Mouse (Mus musculus) bone marrow, adult 2 months (tissue): ENCODE measurements around the gene Nkrf.

Experiments
- CTCF ChIP-seq: fragments of 200-500 bp; IDR thresholded peaks from 2 replicates; pipeline ENCODE4 v1.5.1; 2011; ENCODE audit warnings: low read length, control low read depth; ENCODE audit not compliant: control insufficient read depth, insufficient read depth
- POLR2A ChIP-seq: fragments of 200-500 bp; IDR thresholded peaks from 2 replicates; pipeline ENCODE4 v1.6.1; 2011; ENCODE audit warnings: low read depth, mild to moderate bottlenecking, control low read depth, low read length, borderline replicate concordance; ENCODE audit not compliant: control insufficient read depth

DNA sequence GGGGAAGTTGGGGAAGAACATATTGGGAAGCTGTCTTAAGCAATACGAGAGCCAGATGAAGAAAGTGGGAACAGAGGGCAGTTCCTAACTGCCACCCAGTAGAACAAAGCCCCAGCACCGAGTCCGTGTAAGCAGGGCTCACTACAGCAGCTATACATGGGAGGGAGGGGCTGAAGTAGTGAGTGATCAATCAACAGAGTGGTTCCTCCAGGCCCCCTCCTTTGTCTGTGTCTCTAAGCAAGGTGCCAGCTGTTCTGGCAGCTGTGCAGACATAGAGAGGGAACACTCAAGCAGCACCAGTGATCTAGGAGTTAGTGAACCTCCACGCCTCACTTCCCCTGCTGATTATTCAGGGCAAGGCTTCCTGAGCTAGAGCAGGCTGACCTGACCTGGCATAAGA, 27.0 kb upstream of the Nkrf start:
- TF ChIP-seq CTCF (no peak), POLR2A (no peak)
